Mouse (Mus musculus) C2C12 (cell line): ENCODE results near the gene Grm6.

ENCODE experiments used
- CTCF ChIP-seq: IDR thresholded peaks from one replicate; pipeline ENCODE4 v1.5.1; 2011; ENCODE audit not compliant: control insufficient read depth, insufficient read depth, insufficient read length
- FOSL1 ChIP-seq: IDR thresholded peaks from one replicate; pipeline ENCODE4 v1.8.0; 2011; ENCODE audit warnings: mild to moderate bottlenecking, low read length; ENCODE audit not compliant: poor library complexity, insufficient read depth, severe bottlenecking
- USF1 ChIP-seq: IDR thresholded peaks from one replicate; pipeline ENCODE4 v1.6.1; 2011; ENCODE audit warnings: low read depth, mild to moderate bottlenecking, control low read depth, moderate library complexity

DNA sequence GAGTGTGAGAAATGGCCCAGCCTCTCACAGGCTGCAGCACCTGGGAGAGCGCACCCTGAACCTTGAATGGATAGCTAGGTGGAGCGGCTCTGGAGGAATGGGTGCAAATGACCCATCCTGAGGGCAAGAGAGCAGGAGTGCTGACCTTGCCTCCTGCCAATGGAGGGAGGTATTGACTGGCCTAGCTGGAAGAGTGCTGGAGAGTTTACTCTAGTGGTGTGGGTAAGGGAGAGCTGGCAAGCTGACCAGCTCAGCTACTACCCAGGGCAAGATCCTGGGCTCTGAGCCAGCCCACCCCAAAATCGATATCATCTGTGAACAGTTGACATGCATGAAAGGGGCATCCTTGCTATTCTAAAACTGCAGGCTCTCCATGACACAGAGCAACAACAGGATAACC is 4.5 kb upstream of the Grm6 start:
- no peak for TF ChIP-seq CTCF
- TF ChIP-seq FOSL1 = no peak
- TF ChIP-seq USF1 = no peak
